Mouse (Mus musculus) testis, adult 2 months (tissue): ENCODE results near the gene Nos3.

ENCODE experiments used
- CTCF ChIP-seq: fragments of 200-500 bp; IDR thresholded peaks from 2 replicates; pipeline ENCODE4 v1.5.1; 2012; ENCODE audit warnings: low read depth, mild to moderate bottlenecking, inconsistent platforms, low read length, moderate library complexity; ENCODE audit not compliant: control insufficient read depth, insufficient read depth, insufficient replicate concordance
- POLR2A ChIP-seq: fragments of 200-500 bp; IDR thresholded peaks from 2 replicates; pipeline ENCODE4 v1.6.1; 2012; ENCODE audit warnings: low read depth, mild to moderate bottlenecking, inconsistent platforms, low read length, moderate library complexity; ENCODE audit not compliant: control insufficient read depth

- TF ChIP-seq POLR2A (no peak), CTCF (no peak)
Observed at GRCm38 (mm10) chr5:24420381-24420780, 55.8 kb downstream of the Nos3 start.
